Mouse (Mus musculus) heart, embryonic 14.5 days (tissue): ENCODE data around the gene Agap1. TPM values are rescaled to one million over a fixed set of nuclear protein-coding genes. Genes with fewer than 3 reads are reported as not detected.

ENCODE experiments used
- ATAC-seq: fragments of 200-750 bp; cut with Nextera tagmentation; 2 replicates; pipeline ENCODE4 v1.8.0; 2017; ENCODE audit warnings: low read depth, moderate TSS enrichment; ENCODE audit not compliant: insufficient number of reproducible peaks, insufficient read depth, low FRiP score
- H3K27ac ChIP-seq, 2 experiments: fragments of 200-500 bp in 1 of 2; fragments of 300-500 bp in 1 of 2; sonication (generic) in 1 of 2; replicated peaks in 1 of 2; 2 replicates each; pipeline ENCODE4 v1.5.1; 2012 to 2014; ENCODE audit warnings: low read depth in 2 of 2, low read length in 2 of 2, control low read depth in 1 of 2, mild to moderate bottlenecking in 1 of 2, mixed read lengths in 1 of 2; ENCODE audit not compliant: control insufficient read depth in 1 of 2, insufficient read depth in 1 of 2
- H3K27me3 ChIP-seq: fragments of 300-500 bp; sonication (generic); 2 replicates; pipeline ENCODE4 v1.6.1; 2014; ENCODE audit warnings: mild to moderate bottlenecking, low read length, control low read depth; ENCODE audit not compliant: control insufficient read depth, insufficient read depth
- H3K36me3 ChIP-seq: fragments of 300-500 bp; sonication (generic); 2 replicates; pipeline ENCODE4 v1.6.1; 2014; ENCODE audit warnings: mild to moderate bottlenecking, control low read depth, low read length, mixed read lengths; ENCODE audit not compliant: control insufficient read depth, insufficient read depth
- H3K4me1 ChIP-seq, 2 experiments: fragments of 200-500 bp in 1 of 2; fragments of 300-500 bp in 1 of 2; sonication (generic) in 1 of 2; 2 replicates each; pipeline ENCODE4 v1.6.1; 2012 to 2014; ENCODE audit warnings: low read length in 2 of 2, control low read depth in 1 of 2, mixed read lengths in 1 of 2; ENCODE audit not compliant: control insufficient read depth in 2 of 2, insufficient read depth in 2 of 2
- H3K4me2 ChIP-seq: fragments of 300-500 bp; sonication (generic); 2 replicates; pipeline ENCODE4 v1.6.1; 2014; ENCODE audit warnings: mild to moderate bottlenecking, low read length
- H3K4me3 ChIP-seq, 2 experiments: fragments of 200-500 bp in 1 of 2; fragments of 300-500 bp in 1 of 2; sonication (generic) in 1 of 2; 2 replicates each; pipeline ENCODE4 v1.5.1; 2012 to 2014; ENCODE audit warnings: low read length in 2 of 2, mild to moderate bottlenecking in 2 of 2, control low read depth in 1 of 2, low read depth in 1 of 2, moderate library complexity in 1 of 2; ENCODE audit not compliant: control insufficient read depth in 1 of 2, insufficient read depth in 1 of 2
- H3K9ac ChIP-seq: fragments of 300-500 bp; sonication (generic); 2 replicates; pipeline ENCODE4 v1.6.1; 2014; ENCODE audit warnings: mild to moderate bottlenecking, low read length
- H3K9me3 ChIP-seq: fragments of 300-500 bp; sonication (generic); 2 replicates; pipeline ENCODE4 v1.6.1; 2016; ENCODE audit warnings: low read length, control low read depth; ENCODE audit not compliant: control insufficient read depth
- WGBS: fragments of 180-500 bp; shearing (Covaris S2); extraction: QIAGEN DNeasy Blood & Tissue Kit; methylation state at CpG from one replicate; pipeline ENCODE4 v1.1.7; 2014; 5-methylcytosine and 5-hydroxymethylcytosine counted together
- polyA plus RNA-seq: library from polyadenylated mRNA; unstranded; fragments of >200 nt; fragmentation: Nextera tagmentation; extraction: Ambion mirVana; gene quantifications from 2 replicates; pipeline ENCODE4 v1.2.1, GENCODE M21; 2014

Gene Agap1
- polyA plus RNA-seq, 1 experiment from 2014 or later: 17.0 TPM

GRCm38 (mm10) chr1:89671110-89671787, 216.6 kb downstream of the Agap1 start:
- Histone ChIP-seq H3K27me3 (no peaks in the 10 kb centered on the region), H3K36me3 (peaks cover 48% of the 10 kb centered on the region), H3K9me3 (no peaks in the 10 kb centered on the region; the same call in 1 of the 2 replicates), H3K4me2 (no peak overlapping the region), H3K4me1 (no peaks in the 10 kb centered on the region), H3K9ac (no peak overlapping the region), H3K4me3 (no peak overlapping the region), H3K27ac (no peak overlapping the region)
- 90% methylated on average over 26 of the region's 26 CpGs for WGBS
- ATAC-seq: no peak

- H3K27me3 ChIP-seq: no peaks in the 10 kb centered on the region
- no peak overlapping the region for H3K27ac ChIP-seq
- H3K4me2 ChIP-seq: no peak overlapping the region
- no peaks in the 10 kb centered on the region; the same call in 1 of the 2 replicates for H3K9me3 ChIP-seq
- H3K4me3 ChIP-seq: no peak overlapping the region
- no peak for ATAC-seq
- H3K9ac ChIP-seq: no peak overlapping the region
- WGBS: 82% methylated on average over 6 of the region's 6 CpGs
- H3K4me1 ChIP-seq: no peaks in the 10 kb centered on the region
- peaks cover 43% of the 10 kb centered on the region for H3K36me3 ChIP-seq
Observed at GRCm38 (mm10) chr1:89673071-89673470, 218.5 kb downstream of the Agap1 start.

- no peak overlapping the region for H3K27ac ChIP-seq
- no peak overlapping the region for H3K4me2 ChIP-seq
- no peak for ATAC-seq
Observed at GRCm38 (mm10) chr1:89673686-89674085, 219.1 kb downstream of the Agap1 start.

GRCm38 (mm10) chr1:89674681-89675080, 220.1 kb downstream of the Agap1 start:
- H3K27me3 ChIP-seq: no peaks in the 10 kb centered on the region
- no peak for ATAC-seq
- H3K36me3 ChIP-seq: peaks cover 42% of the 10 kb centered on the region

More at GRCm38 (mm10) chr1:89673686-89674085, 219.1 kb downstream of the Agap1 start:
- Histone ChIP-seq H3K9ac (no peak overlapping the region), H3K27me3 (no peaks in the 10 kb centered on the region), H3K4me3 (no peak overlapping the region), H3K9me3 (no peaks in the 10 kb centered on the region; the same call in 1 of the 2 replicates), H3K4me1 (no peaks in the 10 kb centered on the region), H3K36me3 (peaks cover 43% of the 10 kb centered on the region)
- 90% methylated on average over 3 of the region's 3 CpGs for WGBS

GRCm38 (mm10) chr1:89676411-89676810, 221.8 kb downstream of the Agap1 start:
- H3K9me3 ChIP-seq: no peaks in the 10 kb centered on the region; the same call in 1 of the 2 replicates
- H3K27ac ChIP-seq: no peak overlapping the region
- ATAC-seq: no peak

More at GRCm38 (mm10) chr1:89674681-89675080, 220.1 kb downstream of the Agap1 start:
- Histone ChIP-seq H3K4me3 (no peak overlapping the region), H3K9me3 (no peaks in the 10 kb centered on the region; the same call in 1 of the 2 replicates), H3K4me2 (no peak overlapping the region), H3K27ac (no peak overlapping the region), H3K4me1 (no peaks in the 10 kb centered on the region), H3K9ac (no peak overlapping the region)
- 91% methylated on average over 9 of the region's 9 CpGs for WGBS

GRCm38 (mm10) chr1:89680673-89681072, 226.1 kb downstream of the Agap1 start:
- Histone ChIP-seq H3K4me3 (no peak overlapping the region), H3K9ac (no peak overlapping the region), H3K9me3 (no peaks in the 10 kb centered on the region), H3K36me3 (0 out of 2 replicates have a peak, but pooled peaks cover 6% of the 10 kb centered on the region), H3K4me1 (no peaks in the 10 kb centered on the region; a peak in 1 of 4 replicates), H3K27ac (no peak overlapping the region), H3K4me2 (no peak overlapping the region), H3K27me3 (no peaks in the 10 kb centered on the region)
- no peak for ATAC-seq
- 95% methylated on average over 7 of the region's 7 CpGs for WGBS

More at GRCm38 (mm10) chr1:89676411-89676810, 221.8 kb downstream of the Agap1 start:
- peaks cover 24% of the 10 kb centered on the region for H3K36me3 ChIP-seq
- H3K4me3 ChIP-seq: no peak overlapping the region
- H3K4me2 ChIP-seq: no peak overlapping the region
- H3K4me1 ChIP-seq: no peaks in the 10 kb centered on the region
- no peak overlapping the region for H3K9ac ChIP-seq
- 75% methylated on average over 4 of the region's 4 CpGs for WGBS
- no peaks in the 10 kb centered on the region for H3K27me3 ChIP-seq

GRCm38 (mm10) chr1:89688914-89689313, 234.3 kb downstream of the Agap1 start:
- ATAC-seq: no peak
- 60% methylated on average over 10 of the region's 10 CpGs for WGBS
- Histone ChIP-seq H3K27me3 (no peaks in the 10 kb centered on the region), H3K9me3 (no peaks in the 10 kb centered on the region), H3K9ac (no peak overlapping the region), H3K4me3 (no peak overlapping the region), H3K4me2 (no peak overlapping the region), H3K4me1 (peaks cover 16 to 24% of the 10 kb centered on the region in 2 experiments), H3K36me3 (peaks cover 20% of the 10 kb centered on the region; the same call in 1 of the 2 replicates), H3K27ac (no peak overlapping the region)
